Mouse (Mus musculus): ENCODE measurements around the gene Agl.

DNA sequence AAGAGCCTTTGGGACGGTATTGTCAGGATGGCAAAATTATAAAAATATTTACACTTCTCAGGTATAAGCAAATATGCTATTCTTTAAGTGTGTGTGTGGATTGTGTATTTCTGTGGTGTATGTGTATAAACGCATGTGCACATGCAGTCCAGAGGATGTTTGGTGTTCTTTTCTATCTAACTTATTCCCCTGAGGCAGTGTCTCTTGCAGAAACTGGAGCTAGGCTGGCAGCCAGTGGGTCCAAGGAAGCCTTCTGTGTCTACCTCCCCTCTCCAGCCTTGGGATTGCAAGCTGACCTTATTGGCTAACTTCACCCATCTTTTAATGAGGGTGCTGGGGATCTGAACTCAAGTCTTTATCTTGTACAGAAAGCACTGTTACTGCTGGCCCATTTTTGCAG lies 5.0 kb upstream of the Agl start:
- TF ChIP-seq POLR2A (IDR thresholded peaks at IDR 0.05; ENCODE audit: extremely low read depth, insufficient read depth, low read length) (no peak), CTCF (IDR thresholded peaks at IDR 0.05; ENCODE audit: extremely low read depth, insufficient read depth, low read length) (no peak)

Data from cortical plate, adult 2 months (tissue).